Mouse (Mus musculus) myocyte (in vitro differentiated cells): ENCODE results near the gene Celf5. TPM values are rescaled to one million over a fixed set of nuclear protein-coding genes. Genes with fewer than 3 reads are reported as not detected.

Source experiments
- H3K27me3 ChIP-seq: one replicate; pipeline ENCODE4 v1.6.1; 2011; ENCODE audit not compliant: control insufficient read depth, insufficient read depth, insufficient read length
- H3K36me3 ChIP-seq: one replicate; pipeline ENCODE4 v1.6.1; 2011; ENCODE audit not compliant: control insufficient read depth, insufficient read depth
- H3K4me2 ChIP-seq: one replicate; pipeline ENCODE4 v1.6.1; 2011; ENCODE audit warnings: low read depth, control low read depth
- H3K4me3 ChIP-seq: one replicate; pipeline ENCODE4 v1.5.1; 2011; ENCODE audit warnings: mild to moderate bottlenecking, control low read depth, moderate library complexity
- H3K79me2 ChIP-seq: one replicate; pipeline ENCODE4 v1.6.1; 2011; ENCODE audit not compliant: control insufficient read depth, insufficient read depth
- H3ac ChIP-seq: one replicate; pipeline ENCODE4 v1.6.1; 2011; ENCODE audit not compliant: control insufficient read depth, insufficient read length
- CEBPB ChIP-seq: IDR thresholded peaks from 2 replicates; pipeline ENCODE4 v1.6.1; 2011; ENCODE audit warnings: mild to moderate bottlenecking, moderate library complexity; ENCODE audit not compliant: poor library complexity, insufficient read depth, severe bottlenecking
- E2F4 ChIP-seq: IDR thresholded peaks from one replicate; pipeline ENCODE4 v1.6.1; 2011; ENCODE audit warnings: mild to moderate bottlenecking, control low read depth, moderate library complexity; ENCODE audit not compliant: insufficient read depth
- MAX ChIP-seq: IDR thresholded peaks from one replicate; pipeline ENCODE4 v1.6.1; 2011; ENCODE audit warnings: low read depth, mild to moderate bottlenecking, control low read depth
- MYOD1 ChIP-seq, 3 experiments: IDR thresholded peaks; one replicate each; pipeline ENCODE4 v1.6.1; 2011; ENCODE audit warnings: control low read depth in 2 of 3, low read depth in 2 of 3, mild to moderate bottlenecking in 2 of 3, moderate library complexity in 1 of 3; ENCODE audit not compliant: insufficient read length in 2 of 3, control insufficient read depth in 1 of 3
- MYOG ChIP-seq, 3 experiments: IDR thresholded peaks; one replicate each; pipeline ENCODE4 v1.6.1; 2011; ENCODE audit warnings: control low read depth in 2 of 3, low read depth in 2 of 3, mild to moderate bottlenecking in 2 of 3; ENCODE audit not compliant: insufficient read length in 2 of 3, control insufficient read depth in 1 of 3, insufficient read depth in 1 of 3
- POLR2A ChIP-seq: IDR thresholded peaks from one replicate; pipeline ENCODE4 v1.6.1; 2011; ENCODE audit warnings: low read depth, mild to moderate bottlenecking, control low read depth, moderate library complexity; ENCODE audit not compliant: insufficient read length
- POLR2AphosphoS2 ChIP-seq: IDR thresholded peaks from one replicate; pipeline ENCODE4 v1.6.1; 2011; ENCODE audit warnings: low read depth, control low read depth; ENCODE audit not compliant: insufficient read length
- REST ChIP-seq: IDR thresholded peaks from one replicate; pipeline ENCODE4 v1.6.1; 2011; ENCODE audit warnings: mild to moderate bottlenecking, control low read depth, moderate library complexity; ENCODE audit not compliant: insufficient read depth, insufficient read length
- SRF ChIP-seq: IDR thresholded peaks from one replicate; pipeline ENCODE4 v1.6.1; 2011; ENCODE audit warnings: low read depth; ENCODE audit not compliant: control insufficient read depth, insufficient read length
- TCF12 ChIP-seq: IDR thresholded peaks from one replicate; pipeline ENCODE4 v1.6.1; 2011; ENCODE audit warnings: mild to moderate bottlenecking, control low read depth; ENCODE audit not compliant: poor library complexity, insufficient read depth, severe bottlenecking
- TCF3 ChIP-seq: IDR thresholded peaks from one replicate; pipeline ENCODE4 v1.6.1; 2011; ENCODE audit warnings: low read depth, control low read depth; ENCODE audit not compliant: insufficient read length
- USF1 ChIP-seq: IDR thresholded peaks from one replicate; pipeline ENCODE4 v1.6.1; 2011; ENCODE audit warnings: low read depth, mild to moderate bottlenecking, control low read depth, moderate library complexity
- polyA plus RNA-seq: library from polyadenylated mRNA; unstranded; fragments of >200 nt; fragmentation: generic; extraction: Trizol; gene quantifications from one replicate; pipeline ENCODE4 v1.2.1, GENCODE M21; 2012; ENCODE audit warnings: missing spikeins

The Celf5 gene
- polyA plus RNA-seq, 1 experiment = 0.37 TPM

- Histone ChIP-seq H3ac (no peak overlapping the region), H3K36me3 (no peaks in the 10 kb centered on the region), H3K4me3 (no peak overlapping the region), H3K79me2 (no peaks in the 10 kb centered on the region), H3K4me2 (no peak overlapping the region), H3K27me3 (no peaks in the 10 kb centered on the region)
- TF ChIP-seq E2F4 = no peak
- no peak for TF ChIP-seq MYOD1 (IDR thresholded peaks at IDR 0.05; ENCODE audit: control insufficient read depth in 1 of 3, insufficient read length in 2 of 3, low read depth in 2 of 3)
- no peak for TF ChIP-seq SRF
- no peak for TF ChIP-seq POLR2A
- no peak for TF ChIP-seq USF1
- no peak for TF ChIP-seq MAX
- no peak for TF ChIP-seq MYOG (IDR thresholded peaks at IDR 0.05; ENCODE audit: control insufficient read depth in 1 of 3, insufficient read depth in 1 of 3, insufficient read length in 2 of 3, low read depth in 2 of 3)
- no peak for TF ChIP-seq TCF3
- TF ChIP-seq TCF12 = no peak
- TF ChIP-seq CEBPB = no peak
Measured at GRCm38 (mm10) chr10:81502658-81503057, 20.1 kb upstream of the Celf5 start.

- H3K79me2 ChIP-seq = no peaks in the 10 kb centered on the region
- no peaks in the 10 kb centered on the region for H3K36me3 ChIP-seq
- no peak overlapping the region for H3K4me2 ChIP-seq
- H3K4me3 ChIP-seq = no peak overlapping the region
- no peak for TF ChIP-seq E2F4
- TF ChIP-seq POLR2AphosphoS2 = no peak
- TF ChIP-seq CEBPB = no peak
- H3ac ChIP-seq = no peak overlapping the region
- H3K27me3 ChIP-seq = no peaks in the 10 kb centered on the region
Measured at GRCm38 (mm10) chr10:81501863-81502262, 19.4 kb upstream of the Celf5 start.

DNA sequence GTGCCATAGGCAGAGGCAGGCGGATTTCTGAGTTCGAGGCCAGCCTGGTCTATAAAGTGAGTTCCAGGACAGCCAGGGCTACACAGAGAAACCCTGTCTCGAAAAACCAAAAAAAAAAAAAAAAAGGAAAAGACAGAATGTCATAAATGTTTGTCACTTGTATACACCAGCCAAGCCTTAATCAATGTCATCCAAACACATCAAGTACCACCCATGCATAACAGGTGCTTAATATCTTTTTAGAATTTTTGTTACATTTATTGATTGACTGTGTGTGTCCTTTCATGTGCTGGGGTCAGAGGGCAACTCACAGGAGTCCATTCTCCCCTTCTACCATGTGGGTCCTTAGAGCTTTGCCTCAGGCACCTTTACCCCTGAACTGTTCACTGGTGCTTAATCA is 17.5 kb upstream of the Celf5 start, which contains the start of gene S1pr4:
S1pr4 (minus strand) TSS at position 101 of the 400 bp plus-strand sequence.
- Histone ChIP-seq H3K27me3 (no peaks in the 10 kb centered on the region), H3K4me2 (no peak within 1 kb of the TSS), H3K79me2 (peaks cover 9% of the 10 kb centered on the region), H3K36me3 (no peaks in the 10 kb centered on the region), H3ac (no peak within 1 kb of the TSS), H3K4me3 (no peak within 1 kb of the TSS)
- TF ChIP-seq SRF (no peak), REST (no peak), MAX (no peak), MYOD1 (IDR thresholded peaks at IDR 0.05; ENCODE audit: control insufficient read depth in 1 of 3, insufficient read length in 2 of 3, low read depth in 2 of 3) (no peak), POLR2AphosphoS2 (no peak), TCF3 (no peak), E2F4 (no peak), CEBPB (no peak), MYOG (IDR thresholded peaks at IDR 0.05; ENCODE audit: control insufficient read depth in 1 of 3, insufficient read depth in 1 of 3, insufficient read length in 2 of 3, low read depth in 2 of 3) (no peak), TCF12 (no peak), POLR2A (no peak)

DNA sequence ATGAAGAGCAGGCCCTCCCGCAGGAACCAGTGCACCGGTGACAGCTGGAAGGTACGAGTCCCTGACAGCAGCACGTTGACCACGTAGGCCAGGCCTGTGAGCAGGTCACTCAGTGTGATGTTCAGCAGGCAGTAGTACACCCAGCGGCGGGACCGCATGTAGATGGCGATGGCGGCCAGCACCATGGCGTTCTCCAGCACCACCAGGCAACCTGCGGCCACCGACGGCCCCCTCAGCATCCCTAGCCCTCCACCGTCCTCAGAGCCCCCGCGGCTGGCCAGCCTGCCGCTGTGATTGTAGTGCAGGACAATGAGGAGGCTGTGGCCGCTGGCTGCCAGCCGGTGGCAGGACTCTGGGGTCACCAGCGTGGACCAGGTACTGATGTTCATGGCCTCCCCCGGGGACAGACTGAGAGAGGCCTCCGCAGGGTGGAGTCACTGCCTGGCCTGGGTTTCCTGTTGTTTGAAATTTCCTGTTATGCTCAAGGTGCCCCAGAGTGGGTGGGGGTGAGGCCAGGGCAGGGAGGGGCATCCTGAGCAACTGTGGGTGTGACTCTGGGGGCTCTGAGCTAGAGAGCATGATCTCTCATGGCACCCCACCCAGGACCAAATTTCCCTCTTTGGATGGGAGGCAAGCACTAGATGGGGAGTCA is 16.9 kb upstream of the Celf5 start:
- Histone ChIP-seq H3K27me3 (no peaks in the 10 kb centered on the region), H3ac (no peak overlapping the region), H3K4me2 (no peak overlapping the region), H3K79me2 (peaks cover 15% of the 10 kb centered on the region), H3K36me3 (no peaks in the 10 kb centered on the region), H3K4me3 (no peak overlapping the region)
- TF ChIP-seq SRF (no peak), POLR2AphosphoS2 (no peak), TCF12 (no peak), E2F4 (no peak), MYOG (IDR thresholded peaks at IDR 0.05; ENCODE audit: control insufficient read depth in 1 of 3, insufficient read depth in 1 of 3, insufficient read length in 2 of 3, low read depth in 2 of 3) (no peak), MAX (no peak), CEBPB (no peak), MYOD1 (IDR thresholded peaks at IDR 0.05; ENCODE audit: control insufficient read depth in 1 of 3, insufficient read length in 2 of 3, low read depth in 2 of 3) (no peak), POLR2A (no peak), REST (no peak), USF1 (no peak), TCF3 (no peak)
